14 mouse cellular contexts compared by ENCODE assay signal in the genomic region with DNA sequence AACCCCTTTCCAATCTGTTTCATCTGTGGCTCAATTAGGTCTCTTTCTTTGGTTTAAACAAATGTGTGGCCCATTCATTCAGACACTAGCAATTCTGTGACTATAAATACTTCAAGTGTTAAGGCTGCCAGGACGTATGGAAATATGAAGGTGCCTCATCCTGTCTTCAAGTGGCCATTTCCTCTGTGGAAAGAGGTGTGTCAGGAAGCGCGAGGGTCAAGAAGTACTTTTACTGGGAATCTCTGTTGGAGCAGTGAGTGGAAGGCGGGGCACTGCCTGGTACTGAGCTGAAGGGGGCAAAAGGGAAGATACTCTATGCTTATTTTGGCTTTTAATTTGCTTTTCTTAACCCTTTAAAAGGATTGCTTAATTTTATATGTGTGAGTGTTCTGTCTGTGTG.
DNase-seq lines count a peak whose midpoint lies in the region; ATAC-seq and TF ChIP-seq lines count a peak whose summit lies in the region.
"Had no signal": no experiment of that assay in that cellular context is flagged by ENCODE, and none has a peak within 500 bp of the region (broad histone marks: within the 10 kb centered on the region; RNA-seq: fewer than 3 reads in every experiment).

No protein-coding gene starts in this region.

- ATAC-seq in heart, embryonic 13.5 days (ENCODE audit: extremely low read depth, insufficient number of reproducible peaks, low FRiP score, low TSS enrichment): no peak
- ATAC-seq in lung, embryonic 15.5 days (ENCODE audit: borderline replicate concordance, extremely low read depth, low FRiP score, low TSS enrichment): peak; percentile 86
- peak; percentile 49; the same call in 1 of the 2 replicates for ATAC-seq in midbrain, embryonic 13.5 days
- ATAC-seq in cerebellum, adult (ENCODE audit: insufficient number of reproducible peaks, low FRiP score, low TSS enrichment): no peak

- 49% methylated on average over 4 of the region's 4 CpGs for WGBS in heart, embryonic 13.5 days
- WGBS in heart, adult 2 months: 47% methylated on average over 4 of the region's 4 CpGs
- 32% methylated on average over 4 of the region's 4 CpGs for WGBS in lung, embryonic 15.5 days
- WGBS in limb, embryonic 10.5 days: 71% methylated on average over 4 of the region's 4 CpGs
- 69% methylated on average over 4 of the region's 4 CpGs for WGBS in midbrain, embryonic 13.5 days

- H3K27me3 ChIP-seq in heart, embryonic 13.5 days (replicated peaks): no peaks in the 10 kb centered on the region
- no peaks in the 10 kb centered on the region for H3K27me3 ChIP-seq in heart, adult 2 months (ENCODE audit: control insufficient read depth, insufficient read depth, low read length)
- H3K27me3 ChIP-seq in lung, embryonic 15.5 days: no peaks in the 10 kb centered on the region
- H3K27me3 ChIP-seq in limb, embryonic 10.5 days (ENCODE audit: low read depth, poor library complexity, severe bottlenecking): no peaks in the 10 kb centered on the region
- H3K27me3 ChIP-seq in midbrain, embryonic 13.5 days: peaks cover 11% of the 10 kb centered on the region; the same call in 1 of the 2 replicates
- H3K27me3 ChIP-seq: embryonic facial prominence, embryonic 13.5 days; forebrain, embryonic 15.5 days had no signal

- no peak overlapping the region for H3K9ac ChIP-seq in heart, embryonic 13.5 days
- no peak overlapping the region for H3K9ac ChIP-seq in heart, adult 2 months (ENCODE audit: low read depth, low read length)
- H3K9ac ChIP-seq in lung, embryonic 15.5 days: no peak overlapping the region
- no peak overlapping the region for H3K9ac ChIP-seq in midbrain, embryonic 13.5 days (replicated peaks)
- H3K9ac ChIP-seq: embryonic facial prominence, embryonic 13.5 days; forebrain, embryonic 15.5 days had no signal

- H3K36me3 ChIP-seq in heart, embryonic 13.5 days: 0 out of 2 replicates have a peak, but pooled peaks cover under 1% of the 10 kb centered on the region
- no peaks in the 10 kb centered on the region for H3K36me3 ChIP-seq in heart, adult 2 months (ENCODE audit: control insufficient read depth, insufficient read depth, low read length)
- H3K36me3 ChIP-seq in lung, embryonic 15.5 days: peaks cover 10% of the 10 kb centered on the region
- no peaks in the 10 kb centered on the region for H3K36me3 ChIP-seq in limb, embryonic 10.5 days
- no peaks in the 10 kb centered on the region for H3K36me3 ChIP-seq in midbrain, embryonic 13.5 days
- H3K36me3 ChIP-seq: forebrain, embryonic 15.5 days had no signal

- no peak for TF ChIP-seq CTCF in heart, adult 2 months (IDR thresholded peaks at IDR 0.05)

- H3K4me3 ChIP-seq in heart, embryonic 13.5 days: no peak overlapping the region
- H3K4me3 ChIP-seq in heart, adult 2 months: no peak overlapping the region
- H3K4me3 ChIP-seq in lung, embryonic 15.5 days: no peak overlapping the region
- no peak overlapping the region for H3K4me3 ChIP-seq in limb, embryonic 10.5 days
- no peak overlapping the region for H3K4me3 ChIP-seq in midbrain, embryonic 13.5 days (replicated peaks)
- H3K4me3 ChIP-seq: embryonic facial prominence, embryonic 13.5 days; forebrain, embryonic 15.5 days; myocyte had no signal

- TF ChIP-seq POLR2A in heart, adult 2 months (IDR thresholded peaks at IDR 0.05; ENCODE audit: insufficient read depth, low read depth, low read length): no peak

- peaks cover 14% of the 10 kb centered on the region for H3K4me1 ChIP-seq in heart, embryonic 13.5 days
- no peaks in the 10 kb centered on the region for H3K4me1 ChIP-seq in heart, adult 2 months (ENCODE audit: control insufficient read depth, insufficient read depth, low read length)
- peaks cover 29% of the 10 kb centered on the region for H3K4me1 ChIP-seq in lung, embryonic 15.5 days
- peaks cover 55% of the 10 kb centered on the region for H3K4me1 ChIP-seq in limb, embryonic 10.5 days
- H3K4me1 ChIP-seq in midbrain, embryonic 13.5 days (replicated peaks): peaks cover 36% of the 10 kb centered on the region

- intact Hi-C loops in heart, adult 2 months (cut with DNase I): no loop called here

- peak overlapping the region; percentile 40 for H3K4me2 ChIP-seq in heart, embryonic 13.5 days
- H3K4me2 ChIP-seq in lung, embryonic 15.5 days: no peak overlapping the region
- H3K4me2 ChIP-seq in midbrain, embryonic 13.5 days (replicated peaks): no peak overlapping the region

- no peak for DNase-seq in heart, adult 2 months
- no peak for DNase-seq in lung, postnatal 14 days
- DNase-seq in limb, embryonic 10.5 days (ENCODE audit: low spot score): no peak
- DNase-seq in c-Kit-positive CD71-positive TER-119-positive erythroid progenitor cells, embryonic 14.5 days (ENCODE audit: low spot score): no peak
- DNase-seq: adrenal gland, postnatal 14 days; gastrocnemius, postnatal 25 days; kidney, adult 9 months had no signal

- H3K9me3 ChIP-seq in heart, embryonic 13.5 days: no peaks in the 10 kb centered on the region
- H3K9me3 ChIP-seq in lung, embryonic 15.5 days: no peaks in the 10 kb centered on the region
- H3K9me3 ChIP-seq in limb, embryonic 10.5 days (replicated peaks): no peaks in the 10 kb centered on the region
- H3K9me3 ChIP-seq in midbrain, embryonic 13.5 days: no peaks in the 10 kb centered on the region
- H3K9me3 ChIP-seq: embryonic facial prominence, embryonic 13.5 days; forebrain, embryonic 15.5 days had no signal

- H3K27ac ChIP-seq in heart, embryonic 13.5 days (replicated peaks): 0 out of 2 replicates have a peak overlapping the region, but pooled peaks have one; percentile 36
- H3K27ac ChIP-seq in heart, adult 2 months: no peak overlapping the region
- H3K27ac ChIP-seq in lung, embryonic 15.5 days: peak overlapping the region; percentile 97
- H3K27ac ChIP-seq in limb, embryonic 10.5 days: peak overlapping the region; percentile 81
- peak overlapping the region; percentile 62; the same call in 1 of the 2 replicates for H3K27ac ChIP-seq in midbrain, embryonic 13.5 days
- H3K27ac ChIP-seq: embryonic facial prominence, embryonic 13.5 days; forebrain, embryonic 15.5 days had no signal

- TF ChIP-seq EP300 in heart, adult 2 months (IDR thresholded peaks at IDR 0.05; ENCODE audit: insufficient read depth, low read depth, low read length): no peak

- no peaks in the 10 kb centered on the region for H3K79me2 ChIP-seq in heart, adult 2 months (replicated peaks; ENCODE audit: control insufficient read depth, insufficient read depth, low read length)

Comparison
In these comparisons a context has a peak if more than half of its experiments do, and no peak if none do; other contexts are left out.
1. ATAC-seq: peak in lung, embryonic 15.5 days (single experiment) and midbrain, embryonic 13.5 days (single experiment); none in heart, embryonic 13.5 days (single experiment) and cerebellum, adult (single experiment).